Mouse (Mus musculus): ENCODE data around the gene Ccdc38.
"Not testable (repeated sequence)": the region's sequence is repeated elsewhere in the genome, so short reads cannot be mapped to it uniquely, and the experiment has no call there.

Gene Ccdc38

DNA sequence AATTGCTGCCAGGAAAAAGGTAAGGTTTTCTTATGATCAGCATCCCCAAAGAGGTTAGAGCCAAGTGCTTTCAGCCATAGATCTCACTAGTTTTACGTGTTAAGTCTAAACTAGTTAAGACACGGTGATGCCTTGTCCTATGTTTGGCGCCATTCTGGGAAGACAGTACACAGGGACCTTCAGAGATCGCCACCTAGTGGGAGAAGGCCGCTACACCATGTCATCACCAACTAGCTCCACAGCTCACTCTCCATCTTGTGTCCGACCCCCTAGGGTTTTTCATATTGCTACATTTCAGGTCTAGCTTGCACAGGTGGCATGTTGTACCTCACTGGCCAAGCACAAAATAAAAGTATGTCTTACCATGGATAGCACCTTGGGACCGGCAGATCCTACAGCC is 8.6 kb downstream of the Ccdc38 start:
- in situ Hi-C loops (cut with MboI, MseI): no loop called here

DNA sequence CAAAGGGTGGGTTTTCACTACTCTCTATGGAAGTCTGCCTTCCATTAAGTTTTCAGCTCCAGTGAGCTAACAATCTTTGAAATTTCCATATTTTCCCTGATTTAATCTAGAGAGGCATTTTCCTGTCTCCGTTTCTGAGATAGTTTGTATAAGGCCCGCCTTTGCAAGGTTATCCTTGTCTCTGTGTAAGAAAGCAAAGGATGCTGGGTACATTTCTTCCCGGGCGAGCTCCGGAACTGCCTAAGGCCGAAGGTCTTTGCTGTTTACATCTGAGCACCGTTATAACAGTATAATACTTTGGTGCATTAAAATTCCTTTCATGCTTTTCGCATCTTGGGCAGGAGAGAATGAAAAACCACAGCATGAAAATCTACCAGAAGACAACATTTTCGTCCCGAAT is 9.4 kb downstream of the Ccdc38 start:
- in situ Hi-C loops (cut with MboI, MseI): no loop called here

DNA sequence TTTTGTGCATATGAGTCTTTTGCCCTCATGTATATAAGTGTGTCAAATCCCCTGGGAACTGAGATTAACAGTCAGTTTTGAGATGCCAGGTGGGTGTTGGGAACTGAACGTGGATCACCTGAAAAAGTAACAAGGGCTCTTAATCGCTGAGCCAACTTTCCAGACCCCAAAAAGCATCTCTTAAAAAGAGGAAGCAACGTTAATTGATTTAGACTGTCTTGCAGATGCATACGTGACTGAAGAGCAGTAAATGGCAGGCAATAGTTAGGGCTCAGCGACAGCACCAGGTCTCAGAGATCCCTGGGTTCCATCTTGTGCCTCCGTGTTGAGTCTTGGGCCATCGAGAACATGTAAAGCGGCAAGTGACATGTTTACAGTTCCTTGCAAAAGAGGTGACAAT is 12.2 kb downstream of the Ccdc38 start:
- in situ Hi-C loops (cut with MboI, MseI): no loop called here

DNA sequence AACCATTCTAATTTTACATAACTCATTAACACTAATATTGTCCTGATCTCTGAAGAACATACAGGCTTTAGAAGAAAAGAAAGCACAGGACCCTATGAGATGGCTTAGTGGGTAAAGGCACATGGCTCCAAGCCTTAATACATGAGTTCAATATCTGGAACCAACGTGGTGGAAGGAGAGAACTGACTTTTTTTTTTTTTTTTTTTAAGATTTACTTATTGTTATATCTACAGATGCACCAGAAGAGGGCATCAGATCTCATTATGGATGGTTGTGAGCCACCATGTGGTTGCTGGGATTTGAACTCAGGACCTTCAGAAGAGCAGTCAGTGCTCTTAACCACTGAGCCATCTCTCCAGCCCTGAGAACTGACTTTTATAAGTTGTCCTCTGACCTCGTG is 17.5 kb downstream of the Ccdc38 start:
- in situ Hi-C loops (cut with MboI, MseI): not testable (repeated sequence)

DNA sequence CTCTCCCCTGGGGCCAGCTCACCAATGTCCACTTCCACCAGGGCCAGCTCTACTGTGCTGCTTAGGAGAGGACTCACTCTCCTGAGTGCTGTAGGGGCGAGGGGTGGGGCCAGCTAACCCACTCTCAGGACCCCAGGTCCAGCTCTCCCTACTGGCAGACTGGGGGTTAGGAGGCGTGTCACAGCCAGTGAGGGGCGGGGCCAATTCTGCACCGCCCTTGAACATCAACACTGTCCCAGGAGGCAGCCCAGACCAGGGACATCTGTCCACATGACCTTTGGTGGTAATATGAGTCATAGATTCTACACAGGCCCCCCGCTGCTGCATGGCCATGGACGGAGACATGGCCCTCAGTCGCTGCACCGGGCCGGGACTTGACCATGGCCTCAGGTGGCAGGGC is 19.4 kb downstream of the Ccdc38 start:
- in situ Hi-C loops (cut with MboI, MseI): no loop called here

DNA sequence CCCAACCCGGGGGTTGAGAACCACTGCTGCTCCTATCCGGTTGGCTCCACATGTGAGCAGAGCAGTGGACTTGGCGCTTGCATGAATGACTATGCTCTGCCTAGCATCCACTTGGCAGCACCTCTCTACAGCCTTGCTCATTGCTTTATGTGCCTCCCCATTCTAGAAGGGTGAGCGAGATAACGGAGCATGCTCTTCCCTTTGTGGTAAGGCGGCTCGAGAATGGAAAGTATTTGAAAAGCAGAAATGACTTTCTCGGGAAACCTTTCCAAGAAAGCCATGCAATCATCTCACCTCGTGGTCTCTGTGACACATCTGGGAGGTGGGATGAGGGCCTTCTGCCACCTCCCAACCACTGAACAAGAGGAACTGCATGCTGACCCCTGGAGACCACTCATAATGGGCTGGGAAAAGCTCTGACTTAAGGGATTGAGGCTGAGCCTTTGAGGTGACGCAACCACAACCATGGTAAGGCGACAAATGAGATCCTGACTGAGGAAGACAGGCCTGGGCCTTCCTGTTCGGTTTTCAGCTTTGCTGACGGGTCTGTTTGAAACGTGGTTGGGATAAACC is 24.2 kb downstream of the Ccdc38 start:
- in situ Hi-C loops (cut with MboI, MseI): no loop called here

DNA sequence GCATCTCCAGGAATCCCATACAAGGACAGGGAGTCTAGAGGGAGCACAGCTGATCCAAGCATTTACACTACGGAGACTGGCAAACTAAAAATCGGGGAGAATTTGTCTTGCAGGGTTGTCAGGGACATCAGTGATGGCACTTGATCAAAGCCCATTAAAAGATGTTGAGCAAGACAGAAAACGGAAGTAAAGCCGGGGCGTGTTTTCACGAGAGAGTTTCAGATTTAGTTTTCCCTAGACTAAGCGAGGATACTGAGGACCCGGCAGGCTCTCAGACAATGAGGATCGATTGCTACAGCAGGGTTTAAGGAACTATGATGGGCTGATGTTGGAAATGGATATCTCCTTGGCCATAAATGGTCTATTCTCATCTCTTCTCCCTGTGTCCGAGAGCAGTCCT is 26.6 kb downstream of the Ccdc38 start:
- in situ Hi-C loops (cut with MboI, MseI): no loop called here

DNA sequence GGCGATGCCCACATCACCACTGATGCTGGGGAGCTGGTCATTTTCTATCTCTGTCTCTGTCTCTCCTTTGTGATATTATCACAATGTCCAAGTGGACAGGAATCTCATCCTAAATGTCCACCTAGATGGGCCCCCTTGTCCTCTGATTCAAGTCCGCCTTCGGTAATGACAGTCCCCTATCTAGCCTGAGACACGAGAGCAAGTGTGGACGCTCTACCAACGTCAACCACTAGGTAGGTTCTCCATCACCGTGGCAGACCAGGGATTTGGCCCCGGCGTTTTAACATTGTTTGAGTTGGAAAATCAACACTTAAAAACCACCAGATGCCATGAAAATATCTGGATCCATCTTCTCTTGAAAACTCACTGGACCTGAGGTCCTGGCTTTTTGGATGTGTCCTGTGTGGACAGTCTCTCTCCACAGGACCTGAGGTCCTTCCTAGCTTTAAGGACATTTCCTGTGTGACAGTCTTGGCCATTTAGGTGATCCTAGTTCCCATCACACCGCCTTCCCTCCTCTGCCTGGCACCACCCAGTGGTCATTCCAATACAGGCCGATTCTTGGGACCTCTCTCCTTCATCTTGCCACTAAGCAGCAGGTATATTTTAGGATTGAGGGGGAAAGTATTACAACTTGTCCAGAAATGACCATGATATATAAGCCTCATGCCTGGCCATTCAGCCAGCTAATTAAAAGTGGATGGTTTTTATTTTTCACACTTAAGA is 27.6 kb downstream of the Ccdc38 start:
- in situ Hi-C loops (cut with MboI, MseI): no loop called here

DNA sequence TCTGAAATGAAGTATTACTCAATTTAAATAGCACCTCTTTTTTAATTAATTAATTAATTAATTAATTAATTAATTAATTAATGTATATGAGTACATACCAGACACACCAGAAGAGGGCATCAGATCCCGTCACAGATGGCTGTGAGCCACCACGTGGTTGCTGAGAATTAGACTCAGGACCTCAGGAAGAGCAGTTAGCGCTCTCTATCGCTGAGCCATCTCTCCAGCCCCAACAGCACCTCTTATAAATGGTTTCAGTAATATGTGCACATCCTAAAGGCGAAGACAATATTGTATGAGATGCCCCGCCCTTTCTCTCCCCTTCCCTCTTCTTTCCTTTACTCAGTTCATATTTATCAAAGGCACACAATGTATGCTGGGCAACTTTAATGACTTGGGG is 28.2 kb downstream of the Ccdc38 start:
- in situ Hi-C loops (cut with MboI, MseI): no loop called here

DNA sequence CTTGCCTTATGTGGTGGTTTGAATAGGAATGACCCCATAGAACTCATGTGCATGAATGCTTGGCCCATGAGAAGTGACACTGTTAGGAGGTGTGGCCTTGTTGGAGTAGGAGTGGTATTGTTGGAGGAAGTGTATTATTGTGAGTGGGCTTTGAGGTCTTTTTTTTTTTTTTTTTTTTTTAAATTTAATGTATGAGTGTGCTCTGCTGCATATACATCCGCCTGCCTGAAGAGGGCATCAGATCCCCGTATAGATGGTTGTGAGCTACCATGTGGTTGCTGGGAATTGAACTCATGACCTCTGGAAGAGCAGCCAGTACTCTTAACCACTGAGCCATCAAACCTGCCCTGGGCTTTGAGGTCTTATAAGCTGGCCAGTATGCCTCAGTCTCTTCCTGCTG is 31.8 kb downstream of the Ccdc38 start:
- in situ Hi-C loops (cut with MboI, MseI): loop anchor here (10.0 kb wide), 1 partner anchor 287 kb away; no protein-coding TSS in a partner anchor

DNA sequence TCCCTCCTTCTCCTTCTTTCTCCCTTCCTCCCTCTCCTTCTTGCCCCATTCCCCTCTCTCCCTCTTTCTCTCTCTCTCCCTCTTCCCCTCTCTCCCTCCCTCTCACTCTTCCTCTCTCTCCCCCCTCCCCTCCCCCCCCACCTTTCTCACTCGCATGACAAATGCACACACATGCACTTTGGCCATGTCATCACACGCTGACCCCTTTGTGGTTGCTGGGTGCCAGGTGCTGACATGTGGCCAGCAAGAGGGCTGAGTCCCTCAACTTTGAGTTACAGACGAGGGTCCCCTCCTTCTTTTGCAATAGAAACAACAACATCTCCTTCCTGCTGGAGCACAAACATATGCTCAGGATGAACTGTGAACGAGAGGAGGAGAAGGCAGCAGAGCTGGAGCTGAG is 34.5 kb downstream of the Ccdc38 start:
- in situ Hi-C loops (cut with MboI, MseI): loop anchor here (5.0 to 10.0 kb wide), 2 partner anchors 290 to 513 kb away; no protein-coding TSS in a partner anchor

DNA sequence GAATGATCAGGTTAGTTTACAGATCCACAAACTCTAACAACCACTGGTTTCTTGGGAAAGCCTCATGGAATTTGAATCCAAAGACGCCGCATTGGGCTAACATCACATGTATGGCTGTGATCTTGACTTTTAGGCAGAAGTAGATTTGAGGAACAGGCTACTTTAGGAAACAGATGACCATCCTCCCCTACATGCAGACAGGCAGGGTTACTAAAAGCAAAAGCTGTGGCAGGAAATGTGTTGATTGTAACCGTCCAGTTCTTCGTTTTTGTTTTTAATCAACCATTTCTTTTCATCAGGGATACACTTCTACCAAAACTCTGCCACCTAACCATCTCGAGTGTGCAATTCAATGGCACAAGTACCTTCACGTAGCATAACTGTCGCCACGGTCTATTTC is 35.5 kb downstream of the Ccdc38 start:
- in situ Hi-C loops (cut with MboI, MseI): loop anchor here (5.0 to 10.0 kb wide), 2 partner anchors 291 to 514 kb away; no protein-coding TSS in a partner anchor

DNA sequence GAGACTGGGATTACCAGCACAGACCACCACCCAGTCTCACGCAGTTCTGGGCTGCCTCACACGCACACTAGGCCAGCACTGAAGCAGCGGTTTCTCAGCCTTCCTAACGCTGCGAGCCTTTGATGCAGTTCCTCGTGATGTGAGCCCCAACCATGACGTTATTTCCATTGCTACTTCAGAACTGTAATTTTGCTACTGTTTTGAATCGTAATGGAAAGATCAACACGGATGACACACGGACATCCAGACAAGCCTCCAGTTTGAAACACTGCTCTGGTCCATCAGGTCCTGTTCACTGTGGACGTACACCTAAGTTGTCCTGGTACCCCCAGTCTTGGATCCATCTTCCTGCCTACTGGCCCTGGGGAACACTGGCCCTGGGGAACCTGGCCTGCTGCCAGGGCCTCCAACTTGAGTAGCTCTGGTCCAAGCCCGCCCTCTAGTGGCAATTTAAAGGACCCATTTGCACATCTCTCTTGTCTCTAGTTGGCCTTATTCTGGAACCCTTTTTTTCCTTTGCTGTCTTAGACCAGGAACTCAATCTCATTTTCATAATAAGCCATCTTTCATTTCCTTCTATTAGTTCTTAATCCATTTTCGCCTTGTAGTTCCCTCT is 36.9 kb downstream of the Ccdc38 start:
- in situ Hi-C loops (cut with MboI, MseI): loop anchor here (5.0 to 10.0 kb wide), 2 partner anchors 293 to 515 kb away; no protein-coding TSS in a partner anchor

DNA sequence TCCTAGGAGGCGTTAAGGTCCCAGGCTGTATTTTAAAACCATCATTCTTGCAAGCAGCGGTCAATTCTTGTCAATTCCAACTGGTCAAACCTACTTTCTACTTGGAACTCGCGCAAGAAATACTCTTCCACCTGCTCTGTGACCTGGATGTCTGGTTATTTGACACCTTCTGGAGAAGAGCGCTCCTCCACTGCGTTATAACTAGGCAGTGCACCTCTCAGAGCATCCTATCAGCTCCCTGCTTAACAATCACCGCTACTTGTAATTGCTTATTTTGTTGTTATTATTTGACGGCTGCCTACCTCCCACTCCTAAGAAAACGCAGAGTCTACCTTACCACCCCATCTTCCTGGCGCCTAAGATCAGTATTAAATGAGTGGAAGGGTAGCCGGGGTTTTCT is 48.4 kb downstream of the Ccdc38 start:
- in situ Hi-C loops (cut with MboI, MseI): no loop called here

DNA sequence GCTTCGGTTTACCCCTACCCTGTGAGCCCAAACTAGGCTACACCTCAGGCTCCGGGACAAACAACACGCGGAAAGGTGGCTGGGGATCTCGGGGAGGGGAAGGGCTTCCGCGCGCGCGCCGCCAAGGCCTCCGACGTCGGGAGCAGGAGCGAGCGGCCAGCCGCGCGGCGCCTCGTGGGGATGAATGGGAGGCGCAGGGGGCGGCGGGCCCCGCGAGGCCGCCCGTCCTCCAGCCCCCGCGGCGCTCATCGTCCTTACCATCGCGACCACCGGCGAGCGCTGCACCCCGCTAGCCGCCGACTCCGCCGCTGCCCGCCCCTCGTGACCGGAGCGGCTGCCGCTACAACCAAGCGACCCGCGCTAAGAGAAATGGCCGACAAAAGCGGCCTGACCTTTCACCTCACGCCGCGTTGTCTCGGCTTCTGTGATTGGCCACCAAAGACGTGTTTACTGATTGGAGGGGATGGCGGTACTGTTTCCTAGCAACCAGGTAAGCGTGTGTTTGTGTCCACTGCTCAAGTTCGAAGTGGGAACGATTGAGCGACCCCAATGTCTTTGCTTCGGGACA is 48.9 kb downstream of the Ccdc38 start, which contains the start of gene Snrpf:
TSS of gene Snrpf (minus strand) at position 426 of the 568 bp plus-strand sequence.
- in situ Hi-C loops (cut with MboI, MseI): no loop called here

DNA sequence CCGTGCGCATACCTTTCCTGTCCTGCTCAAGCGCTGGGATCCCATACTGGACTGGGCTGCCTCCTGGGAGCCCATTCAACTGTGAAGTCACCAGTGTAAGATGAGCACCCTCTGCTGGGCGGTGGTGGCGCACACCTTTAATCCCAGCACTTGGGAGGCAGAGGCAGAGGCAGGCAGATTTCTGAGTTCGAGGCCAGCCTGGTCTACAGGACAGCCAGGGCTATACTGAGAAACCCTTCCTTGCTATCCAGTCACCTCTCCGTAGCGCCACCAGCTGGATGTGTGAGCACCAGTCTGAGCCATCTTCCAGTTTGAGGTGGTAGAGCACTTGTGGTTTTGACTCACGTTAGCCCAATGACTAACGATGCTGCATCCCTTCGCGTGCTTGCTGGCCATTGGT is 52.0 kb downstream of the Ccdc38 start:
- in situ Hi-C loops (cut with MboI, MseI): loop anchor here (5.0 kb wide), 1 partner anchor 185 kb away; no protein-coding TSS in a partner anchor

DNA sequence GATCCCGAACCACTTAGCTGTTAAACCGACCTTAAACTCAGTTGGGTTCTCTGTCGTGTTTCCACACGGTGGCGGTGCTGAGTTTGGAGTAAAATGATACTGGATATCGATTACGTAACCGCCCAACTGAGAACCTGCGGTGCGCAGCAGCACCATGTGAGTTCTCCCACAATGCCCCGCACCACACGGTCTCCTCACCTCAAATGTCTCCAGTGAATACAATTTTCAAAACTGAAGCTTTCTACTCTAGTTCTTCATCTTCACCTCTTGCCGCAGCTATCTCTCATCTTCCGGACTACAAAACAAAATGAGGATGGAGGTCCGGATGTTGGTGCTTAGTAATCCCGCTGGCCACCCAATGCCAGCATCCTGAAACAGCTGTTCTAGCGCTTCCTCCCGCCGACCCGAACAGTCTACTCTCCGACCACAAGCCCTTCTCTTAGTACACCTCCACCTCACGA is 53.6 kb downstream of the Ccdc38 start:
- in situ Hi-C loops (cut with MboI, MseI): loop anchor here (5.0 kb wide), 1 partner anchor 183 kb away; no protein-coding TSS in a partner anchor

DNA sequence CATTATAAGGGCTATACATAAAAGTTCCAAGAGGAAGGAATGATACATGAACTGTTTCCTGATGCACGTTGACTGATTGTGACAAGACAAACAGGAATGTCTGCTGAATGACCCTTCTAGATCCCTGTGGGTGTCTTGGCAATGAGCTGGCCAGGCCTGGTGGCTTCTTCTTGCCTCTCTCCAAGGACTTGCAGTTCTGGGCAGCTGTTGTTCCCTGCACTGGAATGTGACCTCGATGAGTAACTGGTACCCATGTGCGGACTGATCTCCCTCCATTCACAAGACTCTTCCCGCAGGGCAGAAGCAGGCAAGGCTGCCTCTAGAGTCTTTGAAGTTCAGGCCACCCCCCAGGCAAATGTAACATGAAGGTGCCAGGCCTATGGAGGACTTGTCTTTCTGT is 55.4 kb downstream of the Ccdc38 start:
- in situ Hi-C loops (cut with MboI, MseI): no loop called here

DNA sequence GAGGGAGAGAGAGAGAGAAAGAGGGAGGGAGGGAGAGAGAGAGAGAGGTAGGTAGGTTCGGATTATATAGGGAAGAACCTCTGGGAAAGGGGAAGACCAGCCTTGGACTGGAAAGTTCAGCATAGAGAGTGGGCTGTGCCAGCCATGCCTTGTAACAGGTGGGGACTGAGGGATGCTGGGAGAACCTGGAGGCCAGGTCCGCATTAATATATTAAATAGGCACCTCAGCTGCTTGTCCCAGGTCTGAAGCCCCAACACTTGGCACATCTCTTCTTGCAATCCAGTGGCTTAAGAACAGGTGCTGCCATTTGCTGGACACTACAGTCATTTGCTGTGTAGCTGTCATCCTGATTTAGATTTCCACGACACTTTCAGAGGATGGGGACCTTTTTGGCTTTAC is 56.2 kb downstream of the Ccdc38 start:
- in situ Hi-C loops (cut with MboI, MseI): no loop called here

DNA sequence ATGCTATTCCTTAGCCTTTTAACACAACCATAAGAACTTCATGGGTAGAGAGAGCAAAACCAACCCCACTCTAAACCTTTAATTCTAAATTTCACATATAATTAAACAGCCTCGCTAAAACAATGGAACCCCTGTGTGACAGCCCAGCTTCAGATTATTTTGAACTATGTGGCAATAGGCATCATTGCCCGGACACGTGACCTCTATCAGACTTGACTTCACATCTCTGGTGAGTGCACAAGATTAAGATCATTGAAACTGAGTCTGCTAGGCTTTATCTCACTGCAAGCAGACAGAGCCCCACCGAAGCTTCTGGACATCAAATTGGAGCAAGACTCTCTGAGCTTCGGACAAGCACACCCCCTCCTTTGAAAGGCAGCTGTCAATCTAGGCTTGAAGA is 61.9 kb downstream of the Ccdc38 start:
- in situ Hi-C loops (cut with MboI, MseI): no loop called here

DNA sequence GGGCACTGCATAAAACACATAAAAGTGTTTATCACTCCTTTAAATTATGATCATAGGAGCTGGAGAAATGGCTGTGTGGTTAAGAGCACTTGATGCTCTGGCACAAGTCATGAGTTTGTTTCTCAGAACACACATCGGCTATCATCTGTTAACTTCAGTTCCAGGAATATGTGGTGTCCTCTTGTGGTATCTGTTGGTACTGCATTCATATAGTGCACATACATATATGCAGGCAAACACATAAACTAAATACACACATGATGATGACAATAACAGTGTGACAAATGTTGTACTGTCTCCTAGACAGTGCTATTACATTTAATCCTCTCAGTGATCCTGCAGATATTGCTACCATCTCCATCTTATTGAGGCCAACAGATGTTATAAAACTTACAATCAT is 62.8 kb downstream of the Ccdc38 start:
- in situ Hi-C loops (cut with MboI, MseI): no loop called here

DNA sequence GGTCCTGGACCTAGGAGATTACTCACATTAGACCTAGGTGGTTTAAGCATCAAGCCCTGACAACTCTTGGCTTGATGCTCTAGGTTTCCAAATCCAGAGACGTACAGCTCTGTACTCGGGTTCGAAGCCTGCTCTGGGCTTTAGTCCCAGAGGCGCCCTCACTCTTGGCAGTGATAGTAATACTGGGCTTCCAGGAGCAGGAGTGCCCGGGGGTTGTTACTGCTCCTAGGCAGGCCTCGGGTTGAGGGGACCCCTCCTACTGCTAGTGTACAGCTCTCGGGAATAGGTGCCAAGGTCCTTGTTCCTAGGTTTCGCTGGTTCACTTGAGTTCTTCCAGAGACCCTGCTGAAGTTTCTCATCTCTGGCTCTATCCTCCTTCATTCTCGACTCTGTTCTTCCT is 65.9 kb downstream of the Ccdc38 start:
- in situ Hi-C loops (cut with MboI, MseI): no loop called here
